Mouse (Mus musculus) forebrain, embryonic 15.5 days (tissue): ENCODE results near the gene Col6a1. TPM values are rescaled to one million over a fixed set of nuclear protein-coding genes. Genes with fewer than 3 reads are reported as not detected.

Experiments used
- ATAC-seq: fragments of 200-750 bp; cut with Nextera tagmentation; replicated peaks from 2 replicates; pipeline ENCODE4 v1.8.0; 2017; ENCODE audit warnings: mild to moderate bottlenecking, moderate TSS enrichment, moderate library complexity
- H3K27ac ChIP-seq: fragments of 300-500 bp; sonication (generic); replicated peaks from 2 replicates; pipeline ENCODE4 v1.5.1; 2015; ENCODE audit warnings: mild to moderate bottlenecking, inconsistent platforms
- H3K27me3 ChIP-seq: fragments of 300-500 bp; sonication (generic); 2 replicates; pipeline ENCODE4 v1.6.1; 2015; ENCODE audit warnings: inconsistent platforms
- H3K36me3 ChIP-seq: fragments of 300-500 bp; sonication (generic); 2 replicates; pipeline ENCODE4 v1.6.1; 2015; ENCODE audit warnings: mild to moderate bottlenecking, inconsistent platforms
- H3K4me1 ChIP-seq: fragments of 300-500 bp; sonication (generic); 2 replicates; pipeline ENCODE4 v1.6.1; 2015; ENCODE audit warnings: inconsistent platforms
- H3K4me2 ChIP-seq: fragments of 300-500 bp; sonication (generic); replicated peaks from 2 replicates; pipeline ENCODE4 v1.6.1; 2015; ENCODE audit warnings: mild to moderate bottlenecking, inconsistent platforms
- H3K4me3 ChIP-seq: fragments of 300-500 bp; sonication (generic); 2 replicates; pipeline ENCODE4 v1.5.1; 2015; ENCODE audit warnings: mild to moderate bottlenecking, inconsistent platforms
- H3K9ac ChIP-seq: fragments of 300-500 bp; sonication (generic); replicated peaks from 2 replicates; pipeline ENCODE4 v1.6.1; 2015; ENCODE audit warnings: mild to moderate bottlenecking, inconsistent platforms
- H3K9me3 ChIP-seq: fragments of 300-500 bp; sonication (generic); 2 replicates; pipeline ENCODE4 v1.6.1; 2016; ENCODE audit warnings: inconsistent platforms
- WGBS: fragments of 180-500 bp; shearing (Covaris S2); methylation state at CpG from one replicate; pipeline ENCODE4 v1.1.7; 2015; ENCODE audit warnings: mixed read lengths; 5-methylcytosine and 5-hydroxymethylcytosine counted together
- polyA plus RNA-seq: library from polyadenylated mRNA; unstranded; fragments of >200 nt; fragmentation: Nextera tagmentation; extraction: Ambion mirVana; gene quantifications from 2 replicates; pipeline ENCODE4 v1.2.1, GENCODE M21; 2015

Gene Col6a1
- polyA plus RNA-seq, 1 experiment from 2014 or later, result 8.3 TPM

- Histone ChIP-seq H3K4me2 (peak overlapping the region; percentile 4; the same call in 1 of the 2 replicates), H3K4me3 (no peak overlapping the region), H3K27me3 (no peaks in the 10 kb centered on the region), H3K9ac (peak overlapping the region; percentile 1; the same call in 1 of the 2 replicates), H3K9me3 (no peaks in the 10 kb centered on the region), H3K36me3 (no peaks in the 10 kb centered on the region), H3K27ac (no peak overlapping the region), H3K4me1 (peaks cover 10% of the 10 kb centered on the region)
- 38% methylated on average over 3 of the region's 3 CpGs for WGBS
- no peak for ATAC-seq
Measured at GRCm38 (mm10) chr10:76733677-76734068, 7.7 kb upstream of the Col6a1 start.

- Histone ChIP-seq H3K27ac (no peak overlapping the region), H3K36me3 (no peaks in the 10 kb centered on the region), H3K9me3 (no peaks in the 10 kb centered on the region), H3K27me3 (no peaks in the 10 kb centered on the region), H3K4me2 (peak overlapping the region; percentile 4; the same call in 1 of the 2 replicates), H3K4me3 (no peak overlapping the region), H3K4me1 (peaks cover 14% of the 10 kb centered on the region), H3K9ac (peak overlapping the region; percentile 1; the same call in 1 of the 2 replicates)
- WGBS, result 19% methylated on average over 17 of the region's 17 CpGs
- peak; percentile 56 for ATAC-seq
Measured at GRCm38 (mm10) chr10:76732881-76733676, 7.1 kb upstream of the Col6a1 start.

- WGBS, result 77% methylated on average over 6 of the region's 6 CpGs
- no peaks in the 10 kb centered on the region for H3K36me3 ChIP-seq
- H3K27me3 ChIP-seq, result no peaks in the 10 kb centered on the region
- no peaks in the 10 kb centered on the region for H3K9me3 ChIP-seq
- H3K9ac ChIP-seq, result no peak overlapping the region
- no peak for ATAC-seq
- no peak overlapping the region for H3K4me3 ChIP-seq
- H3K27ac ChIP-seq, result no peak overlapping the region
- peaks cover 15% of the 10 kb centered on the region for H3K4me1 ChIP-seq
- H3K4me2 ChIP-seq, result no peak overlapping the region
Measured at GRCm38 (mm10) chr10:76732391-76732790, 6.4 kb upstream of the Col6a1 start.

GRCm38 (mm10) chr10:76731621-76732239, 5.8 kb upstream of the Col6a1 start:
- 75% methylated on average over 20 of the region's 20 CpGs for WGBS
- ATAC-seq, result no peak
- no peaks in the 10 kb centered on the region for H3K9me3 ChIP-seq
- H3K4me1 ChIP-seq, result peaks cover 15% of the 10 kb centered on the region
- no peak overlapping the region for H3K4me2 ChIP-seq
- H3K27ac ChIP-seq, result no peak overlapping the region
- no peaks in the 10 kb centered on the region for H3K36me3 ChIP-seq
- no peak overlapping the region for H3K4me3 ChIP-seq
- H3K9ac ChIP-seq, result no peak overlapping the region
- H3K27me3 ChIP-seq, result no peaks in the 10 kb centered on the region

GRCm38 (mm10) chr10:76729631-76730620, 4.0 kb upstream of the Col6a1 start:
- H3K4me1 ChIP-seq, result peaks cover 15% of the 10 kb centered on the region
- H3K4me2 ChIP-seq, result no peak overlapping the region
- WGBS, result 77% methylated on average over 19 of the region's 19 CpGs
- H3K36me3 ChIP-seq, result no peaks in the 10 kb centered on the region
- no peak overlapping the region for H3K9ac ChIP-seq
- no peaks in the 10 kb centered on the region for H3K9me3 ChIP-seq
- ATAC-seq, result no peak
- H3K27ac ChIP-seq, result no peak overlapping the region
- H3K4me3 ChIP-seq, result no peak overlapping the region
- no peaks in the 10 kb centered on the region for H3K27me3 ChIP-seq

GRCm38 (mm10) chr10:76728369-76728768, 2.4 kb upstream of the Col6a1 start:
- H3K4me3 ChIP-seq, result no peak overlapping the region
- no peak overlapping the region for H3K27ac ChIP-seq
- H3K27me3 ChIP-seq, result no peaks in the 10 kb centered on the region
- H3K9me3 ChIP-seq, result no peaks in the 10 kb centered on the region
- H3K9ac ChIP-seq, result no peak overlapping the region
- H3K4me2 ChIP-seq, result no peak overlapping the region
- ATAC-seq, result no peak
- no peaks in the 10 kb centered on the region for H3K36me3 ChIP-seq
- peaks cover 12% of the 10 kb centered on the region for H3K4me1 ChIP-seq
- 12% methylated on average over 11 of the region's 11 CpGs for WGBS

GRCm38 (mm10) chr10:76727301-76727700, 1.3 kb upstream of the Col6a1 start:
- H3K4me3 ChIP-seq, result no peak overlapping the region
- no peak overlapping the region for H3K9ac ChIP-seq
- no peaks in the 10 kb centered on the region for H3K36me3 ChIP-seq
- no peaks in the 10 kb centered on the region for H3K9me3 ChIP-seq
- H3K4me1 ChIP-seq, result peaks cover 5% of the 10 kb centered on the region; the same call in 1 of the 2 replicates
- H3K4me2 ChIP-seq, result no peak overlapping the region
- ATAC-seq, result no peak
- no peaks in the 10 kb centered on the region for H3K27me3 ChIP-seq
- H3K27ac ChIP-seq, result no peak overlapping the region
- WGBS, result 83% methylated on average over 7 of the region's 7 CpGs

- Histone ChIP-seq H3K9ac (no peak overlapping the region), H3K9me3 (no peaks in the 10 kb centered on the region), H3K36me3 (no peaks in the 10 kb centered on the region), H3K4me1 (peaks cover 5% of the 10 kb centered on the region; the same call in 1 of the 2 replicates), H3K4me3 (no peak overlapping the region), H3K27ac (no peak overlapping the region), H3K27me3 (no peaks in the 10 kb centered on the region), H3K4me2 (no peak overlapping the region)
- no peak for ATAC-seq
- WGBS, result 94% methylated on average over 4 of the region's 4 CpGs
Measured at GRCm38 (mm10) chr10:76726866-76727265, 898 bp upstream of the Col6a1 start.

GRCm38 (mm10) chr10:76725097-76725496, 871 bp downstream of the Col6a1 start:
- no peak overlapping the region for H3K4me3 ChIP-seq
- WGBS, result 85% methylated on average over 2 of the region's 2 CpGs
- no peak overlapping the region for H3K27ac ChIP-seq
- no peaks in the 10 kb centered on the region for H3K36me3 ChIP-seq
- no peak overlapping the region for H3K9ac ChIP-seq
- no peak for ATAC-seq
- H3K9me3 ChIP-seq, result no peaks in the 10 kb centered on the region
- H3K4me1 ChIP-seq, result peaks cover 5% of the 10 kb centered on the region; the same call in 1 of the 2 replicates
- H3K27me3 ChIP-seq, result no peaks in the 10 kb centered on the region
- no peak overlapping the region for H3K4me2 ChIP-seq

- H3K27me3 ChIP-seq, result no peaks in the 10 kb centered on the region
- H3K9ac ChIP-seq, result no peak overlapping the region
- no peak overlapping the region for H3K27ac ChIP-seq
- H3K9me3 ChIP-seq, result no peaks in the 10 kb centered on the region
- H3K36me3 ChIP-seq, result no peaks in the 10 kb centered on the region
- no peak overlapping the region for H3K4me2 ChIP-seq
- H3K4me3 ChIP-seq, result no peak overlapping the region
- peaks cover 5% of the 10 kb centered on the region; the same call in 1 of the 2 replicates for H3K4me1 ChIP-seq
- WGBS, result 56% methylated on average over 5 of the region's 5 CpGs
- no peak for ATAC-seq
Measured at GRCm38 (mm10) chr10:76724231-76724736, 1.7 kb downstream of the Col6a1 start.

GRCm38 (mm10) chr10:76722751-76723450, 3.1 kb downstream of the Col6a1 start:
- H3K36me3 ChIP-seq, result no peaks in the 10 kb centered on the region
- WGBS, result 89% methylated on average over 18 of the region's 18 CpGs
- H3K27ac ChIP-seq, result no peak overlapping the region
- ATAC-seq, result no peak
- H3K9ac ChIP-seq, result no peak overlapping the region
- H3K9me3 ChIP-seq, result no peaks in the 10 kb centered on the region
- H3K4me2 ChIP-seq, result no peak overlapping the region
- no peaks in the 10 kb centered on the region for H3K4me1 ChIP-seq
- H3K4me3 ChIP-seq, result no peak overlapping the region
- no peaks in the 10 kb centered on the region for H3K27me3 ChIP-seq
